Mouse (Mus musculus) forebrain, embryonic 13.5 days (tissue): ENCODE measurements around the gene Tubb4a. TPM values are rescaled to one million over a fixed set of nuclear protein-coding genes. Genes with fewer than 3 reads are reported as not detected.

Experiments
- ATAC-seq: fragments of 200-750 bp; cut with Nextera tagmentation; 2 replicates; pipeline ENCODE4 v1.8.0; 2017
- H3K27ac ChIP-seq: fragments of 300-500 bp; sonication (generic); 2 replicates; pipeline ENCODE4 v1.5.1; 2015; ENCODE audit warnings: inconsistent platforms, mild to moderate bottlenecking, moderate library complexity
- H3K27me3 ChIP-seq: fragments of 300-500 bp; sonication (generic); 2 replicates; pipeline ENCODE4 v1.6.1; 2015; ENCODE audit warnings: mild to moderate bottlenecking, inconsistent platforms
- H3K36me3 ChIP-seq: fragments of 300-500 bp; sonication (generic); 2 replicates; pipeline ENCODE4 v1.6.1; 2015; ENCODE audit warnings: mild to moderate bottlenecking, inconsistent platforms; ENCODE audit not compliant: poor library complexity, severe bottlenecking
- H3K4me1 ChIP-seq: fragments of 300-500 bp; sonication (generic); 2 replicates; pipeline ENCODE4 v1.6.1; 2015; ENCODE audit warnings: inconsistent platforms
- H3K4me2 ChIP-seq: fragments of 300-500 bp; sonication (generic); 2 replicates; pipeline ENCODE4 v1.6.1; 2015; ENCODE audit warnings: inconsistent platforms, mild to moderate bottlenecking, moderate library complexity
- H3K4me3 ChIP-seq: fragments of 300-500 bp; sonication (generic); 2 replicates; pipeline ENCODE4 v1.5.1; 2015; ENCODE audit warnings: mild to moderate bottlenecking, inconsistent platforms
- H3K9ac ChIP-seq: fragments of 300-500 bp; sonication (generic); 2 replicates; pipeline ENCODE4 v1.6.1; 2015; ENCODE audit warnings: mild to moderate bottlenecking, inconsistent platforms
- H3K9me3 ChIP-seq: fragments of 300-500 bp; sonication (generic); replicated peaks from 2 replicates; pipeline ENCODE4 v1.6.1; 2016; ENCODE audit warnings: inconsistent platforms
- WGBS: fragments of 180-500 bp; shearing (Covaris S2); methylation state at CpG from one replicate; pipeline ENCODE4 v1.1.7; 2015; 5-methylcytosine and 5-hydroxymethylcytosine counted together
- polyA plus RNA-seq: library from polyadenylated mRNA; unstranded; fragments of >200 nt; fragmentation: Nextera tagmentation; extraction: Ambion mirVana; gene quantifications from 2 replicates; pipeline ENCODE4 v1.2.1, GENCODE M21; 2015

Tubb4a gene
- polyA plus RNA-seq, 1 experiment from 2014 or later: 148 TPM

DNA sequence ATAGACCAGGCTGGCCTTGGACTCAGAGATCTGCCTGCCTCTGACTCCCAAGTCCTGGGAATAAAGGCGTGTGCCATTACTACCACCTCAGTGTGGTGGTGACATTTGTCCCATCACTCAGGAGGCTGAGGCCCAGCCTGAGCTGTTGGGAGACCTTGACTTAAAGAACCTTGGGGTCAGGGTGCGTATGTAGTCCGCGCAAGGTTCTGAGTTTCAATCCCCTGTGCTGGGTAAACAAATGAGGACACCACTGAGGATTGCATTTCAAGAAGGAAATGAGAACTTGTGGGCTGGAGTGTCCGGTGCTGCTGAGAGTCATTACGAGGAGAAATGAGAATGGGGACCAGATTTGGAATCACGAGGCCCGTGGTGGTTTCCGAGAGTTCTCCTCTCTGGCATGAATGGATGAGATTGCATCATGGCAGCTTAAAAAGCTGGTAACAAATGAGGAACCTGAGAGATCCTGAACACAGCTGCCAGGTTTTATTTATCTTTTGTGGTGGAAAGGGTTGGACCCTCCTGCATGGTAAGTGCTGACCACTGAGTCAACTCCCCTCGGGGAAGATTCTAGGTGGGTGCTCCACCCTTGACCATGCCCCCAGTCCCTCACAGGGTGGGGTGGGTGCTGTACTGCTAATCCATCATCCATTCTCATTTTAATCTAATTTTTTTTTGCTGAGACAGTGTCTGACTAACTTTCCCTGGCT lies 25.3 kb upstream of the Tubb4a start:
- 89% methylated on average over 10 of the region's 10 CpGs for WGBS
- no peak for ATAC-seq
- H3K27me3 ChIP-seq: peaks cover 4% of the 10 kb centered on the region; the same call in 1 of the 2 replicates

GRCm38 (mm10) chr17:57110005-57110404 lies 22.4 kb upstream of the Tubb4a start:
- Histone ChIP-seq H3K4me3 (no peak overlapping the region), H3K4me2 (no peak overlapping the region), H3K4me1 (peaks cover 20% of the 10 kb centered on the region), H3K36me3 (no peaks in the 10 kb centered on the region), H3K9me3 (no peaks in the 10 kb centered on the region), H3K9ac (no peak overlapping the region), H3K27ac (no peak overlapping the region), H3K27me3 (no peaks in the 10 kb centered on the region)
- WGBS: 100% methylated on average over 1 of the region's 1 CpGs
- ATAC-seq: no peak

More for the DNA sequence above, 25.3 kb upstream of the Tubb4a start:
- Histone ChIP-seq H3K36me3 (no peaks in the 10 kb centered on the region), H3K4me2 (no peak overlapping the region), H3K4me3 (no peak overlapping the region), H3K27ac (no peak overlapping the region), H3K9ac (no peak overlapping the region), H3K9me3 (no peaks in the 10 kb centered on the region), H3K4me1 (peaks cover 3% of the 10 kb centered on the region; the same call in 1 of the 2 replicates)

DNA sequence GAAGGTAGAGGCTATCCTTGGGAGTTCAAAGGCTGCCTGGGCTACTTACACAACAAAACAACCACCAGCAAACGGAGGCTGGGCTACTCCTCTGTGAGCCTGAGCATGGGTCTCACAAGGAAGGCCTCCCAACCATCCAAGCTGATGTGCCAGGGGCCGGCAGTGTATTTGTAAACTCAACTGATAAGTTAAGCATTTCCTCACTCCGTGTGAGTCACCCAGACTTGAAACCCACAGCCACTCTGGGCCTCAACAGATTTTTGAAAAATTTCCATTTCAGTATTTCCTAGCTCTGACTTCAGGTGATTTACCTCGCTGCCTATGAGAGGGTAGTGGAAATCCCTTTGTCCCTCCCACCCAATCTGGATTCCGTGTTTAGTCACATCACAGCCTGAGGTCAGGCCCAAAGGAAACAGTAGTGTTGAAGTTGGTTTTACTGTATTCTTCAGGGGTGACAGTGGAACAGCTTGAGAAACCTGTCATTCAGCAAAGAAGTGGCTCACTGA lies 21.1 kb upstream of the Tubb4a start:
- Histone ChIP-seq H3K27ac (no peak overlapping the region), H3K9me3 (no peaks in the 10 kb centered on the region), H3K4me3 (no peak overlapping the region), H3K36me3 (no peaks in the 10 kb centered on the region), H3K9ac (no peak overlapping the region), H3K27me3 (no peaks in the 10 kb centered on the region), H3K4me1 (peaks cover 28% of the 10 kb centered on the region), H3K4me2 (no peak overlapping the region)
- ATAC-seq: no peak
- 65% methylated on average over 5 of the region's 5 CpGs for WGBS

GRCm38 (mm10) chr17:57108040-57108665 lies 20.6 kb upstream of the Tubb4a start:
- no peaks in the 10 kb centered on the region for H3K9me3 ChIP-seq
- no peaks in the 10 kb centered on the region for H3K27me3 ChIP-seq
- H3K27ac ChIP-seq: no peak overlapping the region
- H3K4me3 ChIP-seq: no peak overlapping the region
- ATAC-seq: no peak
- 89% methylated on average over 7 of the region's 7 CpGs for WGBS
- no peak overlapping the region for H3K4me2 ChIP-seq
- no peak overlapping the region for H3K9ac ChIP-seq
- H3K36me3 ChIP-seq: no peaks in the 10 kb centered on the region
- H3K4me1 ChIP-seq: peaks cover 28% of the 10 kb centered on the region

- Histone ChIP-seq H3K27ac (no peak overlapping the region), H3K36me3 (no peaks in the 10 kb centered on the region), H3K9me3 (no peaks in the 10 kb centered on the region), H3K27me3 (no peaks in the 10 kb centered on the region), H3K4me1 (peaks cover 28% of the 10 kb centered on the region), H3K4me2 (peak overlapping the region; percentile 78), H3K9ac (no peak overlapping the region), H3K4me3 (no peak overlapping the region)
- ATAC-seq: no peak
- 92% methylated on average over 5 of the region's 5 CpGs for WGBS
Observed at GRCm38 (mm10) chr17:57107064-57107463, 19.5 kb upstream of the Tubb4a start.

- Histone ChIP-seq H3K9me3 (no peaks in the 10 kb centered on the region), H3K4me3 (peak overlapping the region; percentile 69), H3K4me1 (peaks cover 28% of the 10 kb centered on the region), H3K9ac (peak overlapping the region; percentile 86), H3K4me2 (peak overlapping the region; percentile 78), H3K36me3 (no peaks in the 10 kb centered on the region), H3K27me3 (no peaks in the 10 kb centered on the region), H3K27ac (no peak overlapping the region)
- no peak for ATAC-seq
- 5% methylated on average over 9 of the region's 9 CpGs for whole genome bisulfite sequencing
Observed at GRCm38 (mm10) chr17:57106035-57106368, 18.4 kb upstream of the Tubb4a start.

DNA sequence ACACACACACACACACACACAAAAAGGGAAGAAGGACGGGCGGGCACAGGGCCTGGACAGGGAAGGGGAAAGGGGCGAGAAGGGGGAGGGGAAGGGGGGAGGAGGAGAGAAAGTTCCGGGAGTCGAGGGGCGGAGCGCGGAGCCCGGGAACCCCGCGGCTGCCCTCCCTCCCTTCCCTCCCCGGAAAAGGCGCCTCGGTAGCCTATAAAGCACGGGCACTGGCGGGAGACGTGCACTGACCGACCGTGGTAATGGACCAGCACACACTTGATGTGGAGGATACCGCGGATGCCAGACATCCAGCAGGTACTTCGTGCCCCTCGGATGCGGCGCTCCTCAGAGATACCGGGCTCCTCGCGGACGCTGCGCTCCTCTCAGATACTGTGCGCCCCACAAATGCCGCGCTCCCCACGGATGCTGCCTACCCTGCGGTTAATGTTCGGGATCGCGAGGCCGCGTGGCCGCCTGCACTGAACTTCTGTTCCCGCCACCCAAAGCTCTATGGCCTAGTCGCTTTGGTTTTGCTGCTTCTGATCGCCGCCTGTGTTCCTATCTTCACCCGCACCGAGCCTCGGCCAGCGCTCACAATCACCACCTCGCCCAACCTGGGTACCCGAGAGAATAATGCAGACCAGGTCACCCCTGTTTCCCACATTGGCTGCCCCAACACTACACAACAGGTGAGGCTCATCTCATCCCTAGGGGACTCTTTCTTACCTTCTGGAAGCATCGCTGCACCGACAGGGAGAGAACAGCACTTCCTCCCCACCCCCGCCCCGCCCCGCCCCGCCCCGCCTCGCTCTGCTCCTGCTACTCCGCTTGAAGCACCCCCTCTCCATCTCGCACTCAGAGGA lies 17.8 kb upstream of the Tubb4a start, which contains the start of gene Tnfsf9:
Gene Tnfsf9, plus strand, starts transcription at position 145 of the 854 bp plus-strand sequence.
- ATAC-seq: peak; percentile 89
- Histone ChIP-seq H3K36me3 (no peaks in the 10 kb centered on the region), H3K4me2 (peak within 1 kb of the TSS; percentile 78), H3K4me3 (peak within 1 kb of the TSS; percentile 69), H3K4me1 (peaks cover 28% of the 10 kb centered on the region), H3K9me3 (no peaks in the 10 kb centered on the region), H3K9ac (peak within 1 kb of the TSS; percentile 86), H3K27ac (no peak within 1 kb of the TSS), H3K27me3 (no peaks in the 10 kb centered on the region)
- under 1% methylated on average over 50 of the region's 61 CpGs for WGBS

DNA sequence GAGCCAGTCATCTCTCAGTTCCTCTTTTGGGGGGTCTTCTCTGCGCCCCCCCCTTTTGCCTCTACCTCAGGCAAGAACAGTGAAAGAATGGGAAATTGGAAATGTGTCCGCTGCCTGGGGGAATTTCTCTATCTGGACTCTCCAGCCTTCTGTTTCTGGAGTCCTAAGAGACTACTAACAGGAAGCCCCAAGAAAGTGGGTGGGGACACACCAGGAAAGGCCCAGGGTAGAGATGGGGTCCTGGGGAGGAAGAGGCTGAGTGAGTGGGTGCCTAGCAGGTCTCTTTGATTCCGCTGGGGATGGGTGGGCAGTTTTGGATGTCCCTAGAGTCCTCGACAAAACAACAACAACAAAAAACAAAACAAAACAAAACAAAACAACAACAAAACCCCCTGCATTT lies 16.9 kb upstream of the Tubb4a start:
- Histone ChIP-seq H3K4me1 (peaks cover 28% of the 10 kb centered on the region), H3K27ac (no peak overlapping the region), H3K4me2 (peak overlapping the region; percentile 78), H3K4me3 (peak overlapping the region; percentile 69), H3K36me3 (no peaks in the 10 kb centered on the region), H3K9me3 (no peaks in the 10 kb centered on the region), H3K27me3 (no peaks in the 10 kb centered on the region), H3K9ac (peak overlapping the region; percentile 86)
- ATAC-seq: 0 out of 2 replicates have a peak, but pooled peaks have one; percentile 9
- WGBS: 53% methylated on average over 4 of the region's 4 CpGs

GRCm38 (mm10) chr17:57102276-57102675 lies 14.7 kb upstream of the Tubb4a start:
- no peak overlapping the region for H3K9ac ChIP-seq

DNA sequence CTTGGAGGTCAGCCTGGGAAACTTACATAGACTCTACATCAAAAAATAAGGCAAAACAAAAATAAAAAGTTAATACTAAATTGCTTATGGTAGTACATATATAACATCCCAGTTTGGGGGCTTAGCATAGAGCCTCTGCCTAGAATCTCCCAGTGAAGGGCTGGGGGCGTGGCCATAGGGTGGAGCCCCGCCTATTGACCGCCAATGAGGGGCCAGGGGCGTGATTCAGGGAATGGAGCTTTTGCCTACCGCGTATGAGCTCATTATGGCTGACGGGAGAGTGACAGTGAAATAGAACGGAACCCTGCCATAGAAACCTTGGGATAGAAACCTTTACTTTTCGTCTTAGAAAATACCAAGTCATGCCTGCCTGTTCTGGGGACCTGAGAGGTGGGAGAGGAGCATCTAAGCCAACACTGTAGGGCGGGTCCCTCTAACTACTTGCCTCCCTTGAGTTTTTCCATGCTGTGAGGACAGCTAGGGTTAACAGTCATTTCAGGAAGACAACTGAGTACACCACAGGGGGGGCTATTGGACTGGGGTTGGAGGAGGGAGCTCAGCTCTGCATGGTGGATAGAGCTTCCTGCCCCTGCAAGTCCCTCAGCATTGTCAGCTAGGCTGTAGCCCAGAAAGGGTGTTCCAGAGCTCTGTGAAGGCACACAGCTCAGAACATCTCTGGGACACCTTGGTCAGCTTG lies 12.2 kb upstream of the Tubb4a start:
- Histone ChIP-seq H3K27ac (no peak overlapping the region), H3K4me2 (no peak overlapping the region), H3K27me3 (0 out of 2 replicates have a peak, but pooled peaks cover 5% of the 10 kb centered on the region), H3K4me1 (peaks cover 16% of the 10 kb centered on the region), H3K9ac (no peak overlapping the region), H3K9me3 (no peaks in the 10 kb centered on the region), H3K4me3 (no peak overlapping the region), H3K36me3 (no peaks in the 10 kb centered on the region)
- WGBS: 9% methylated on average over 10 of the region's 10 CpGs
- no peak for ATAC-seq

More at GRCm38 (mm10) chr17:57102276-57102675, 14.7 kb upstream of the Tubb4a start:
- H3K9me3 ChIP-seq: no peaks in the 10 kb centered on the region
- no peak overlapping the region for H3K27ac ChIP-seq
- H3K27me3 ChIP-seq: no peaks in the 10 kb centered on the region
- H3K36me3 ChIP-seq: no peaks in the 10 kb centered on the region
- WGBS: 89% methylated on average over 2 of the region's 2 CpGs
- no peak for ATAC-seq
- peaks cover 22% of the 10 kb centered on the region for H3K4me1 ChIP-seq
- H3K4me2 ChIP-seq: no peak overlapping the region
- H3K4me3 ChIP-seq: no peak overlapping the region

- Histone ChIP-seq H3K4me2 (no peak overlapping the region), H3K27me3 (0 out of 2 replicates have a peak, but pooled peaks cover 5% of the 10 kb centered on the region), H3K4me3 (no peak overlapping the region), H3K4me1 (peaks cover 9% of the 10 kb centered on the region), H3K9ac (no peak overlapping the region), H3K36me3 (no peaks in the 10 kb centered on the region), H3K27ac (no peak overlapping the region), H3K9me3 (no peaks in the 10 kb centered on the region)
- no peak for ATAC-seq
- WGBS: 87% methylated on average over 5 of the region's 5 CpGs
Observed at GRCm38 (mm10) chr17:57098321-57098720, 10.7 kb upstream of the Tubb4a start.
